Mouse (Mus musculus) retina, postnatal 7 days (tissue): ENCODE data around the gene Zdhhc17.

ENCODE experiments used
- DNase-seq: peaks from one replicate; pipeline ENCODE4 v3.0.0-alpha.2; 2012; ENCODE audit warnings: low read depth, low spot score

Zdhhc17 gene

DNA sequence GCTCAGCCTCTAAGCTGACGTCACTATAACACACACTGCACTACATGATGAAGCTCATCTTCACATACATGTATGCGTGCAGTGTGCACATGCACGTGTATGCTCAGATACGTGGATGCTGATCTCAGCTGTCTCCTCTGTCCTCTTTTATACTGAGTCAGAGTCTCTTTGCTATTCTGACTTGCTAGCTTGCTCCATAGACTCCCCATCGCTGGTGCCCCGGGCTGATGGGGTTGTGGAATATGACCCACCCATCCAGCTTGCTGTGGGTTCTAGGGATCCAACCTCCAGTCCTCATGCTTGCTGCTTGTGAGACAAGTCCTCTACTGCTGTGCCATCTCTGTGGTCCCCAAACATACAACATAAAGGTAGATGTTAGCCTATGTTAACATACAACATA lies 51.1 kb downstream of the Zdhhc17 start:
- no peak for DNase-seq

- no peak for DNase-seq
Measured at GRCm38 (mm10) chr10:110952937-110953451, 56.9 kb downstream of the Zdhhc17 start.

- DNase-seq = no peak
Measured at GRCm38 (mm10) chr10:110952271-110952670, 57.7 kb downstream of the Zdhhc17 start.

DNA sequence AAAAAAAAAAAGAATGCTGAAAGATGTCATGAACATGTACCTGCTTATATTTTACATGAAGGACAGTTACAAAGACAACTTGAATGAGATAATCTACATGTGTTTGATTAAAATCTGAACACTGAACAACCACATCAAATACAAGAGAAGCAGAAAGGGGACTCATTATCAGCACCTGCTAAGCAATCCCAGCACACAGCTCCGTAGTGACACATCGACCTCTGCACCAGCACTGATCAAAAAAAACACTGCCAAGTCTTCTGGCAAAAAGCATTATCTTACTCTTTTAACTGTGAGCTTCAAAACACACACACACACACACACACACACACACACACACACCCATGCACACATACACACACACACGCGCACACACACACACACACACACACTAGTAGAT lies 58.2 kb downstream of the Zdhhc17 start:
- no peak for DNase-seq

DNA sequence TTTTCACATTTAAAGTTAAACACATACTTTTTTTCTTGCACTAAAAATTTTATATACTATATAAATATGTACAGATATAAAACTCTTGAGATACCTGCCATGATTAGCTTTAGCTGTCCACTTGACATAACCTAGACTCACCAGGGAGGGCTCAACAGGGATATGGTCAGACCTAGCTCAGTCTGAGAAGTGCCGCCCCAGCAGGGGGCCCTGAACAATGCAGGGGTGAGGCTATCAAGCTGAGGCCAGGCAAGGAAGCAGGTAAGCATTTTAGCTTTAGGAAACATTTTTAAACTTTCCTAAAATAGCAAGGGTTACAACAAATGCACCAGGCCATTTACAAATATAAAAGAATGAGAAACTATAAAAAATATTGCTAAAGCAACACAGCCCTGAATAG lies 58.8 kb downstream of the Zdhhc17 start:
- DNase-seq = no peak

- DNase-seq = no peak
Measured at GRCm38 (mm10) chr10:110947574-110947973, 62.4 kb downstream of the Zdhhc17 start.

- no peak for DNase-seq
Measured at GRCm38 (mm10) chr10:110945966-110946365, 64.0 kb downstream of the Zdhhc17 start.

- DNase-seq = no peak
Measured at GRCm38 (mm10) chr10:110944175-110944574, 65.8 kb downstream of the Zdhhc17 start.

- DNase-seq = no peak
Measured at GRCm38 (mm10) chr10:110942806-110943205, 67.1 kb downstream of the Zdhhc17 start.

DNA sequence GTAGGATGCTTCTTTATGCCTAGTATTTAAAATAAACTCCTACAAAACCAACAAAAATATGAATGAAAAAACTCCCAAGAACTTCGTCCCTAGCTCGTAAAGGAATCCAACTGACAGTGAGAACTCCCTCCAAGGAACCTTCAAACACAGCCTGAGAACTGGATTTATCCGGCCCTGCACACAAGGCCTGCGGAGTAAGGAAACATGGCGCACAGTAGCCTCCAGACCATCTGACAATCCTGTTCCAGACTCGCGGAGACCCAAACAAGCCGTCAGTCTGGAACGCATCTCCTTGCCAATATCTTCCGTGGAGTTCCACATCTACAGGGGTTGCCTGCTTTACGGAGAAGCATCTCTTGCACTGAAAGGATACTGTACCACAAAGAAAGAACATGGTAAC lies 68.0 kb downstream of the Zdhhc17 start:
- no peak for DNase-seq

- no peak for DNase-seq
Measured at GRCm38 (mm10) chr10:110940740-110941398, 69.1 kb downstream of the Zdhhc17 start.

- DNase-seq = no peak
Measured at GRCm38 (mm10) chr10:110939717-110940116, 70.2 kb downstream of the Zdhhc17 start.

- DNase-seq = no peak
Measured at GRCm38 (mm10) chr10:110938841-110939549, 70.9 kb downstream of the Zdhhc17 start.

DNA sequence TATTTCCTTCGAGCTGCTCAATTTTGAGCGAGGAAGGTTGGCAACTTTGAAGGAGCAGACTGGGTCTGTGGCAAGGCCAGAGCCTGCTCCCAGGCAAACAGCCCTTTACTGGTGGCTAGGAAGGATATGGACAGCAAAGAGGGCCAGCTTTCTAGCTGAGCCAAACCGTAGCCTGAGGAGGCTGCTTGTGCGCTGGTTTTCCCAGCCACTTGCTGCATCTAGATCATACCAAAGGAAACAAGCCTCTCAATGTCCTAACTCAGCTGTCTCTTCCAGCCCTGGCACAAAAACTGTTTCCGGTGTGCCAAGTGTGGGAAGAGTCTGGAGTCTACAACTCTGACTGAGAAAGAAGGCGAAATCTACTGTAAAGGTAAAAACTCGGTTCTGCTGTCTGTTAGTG lies 71.6 kb downstream of the Zdhhc17 start:
- no peak for DNase-seq

- DNase-seq = no peak
Measured at GRCm38 (mm10) chr10:110935669-110936068, 74.3 kb downstream of the Zdhhc17 start.

GRCm38 (mm10) chr10:110935081-110935480 lies 74.9 kb downstream of the Zdhhc17 start:
- no peak for DNase-seq

GRCm38 (mm10) chr10:110933584-110933983 lies 76.4 kb downstream of the Zdhhc17 start:
- DNase-seq = no peak

GRCm38 (mm10) chr10:110931913-110932560 lies 77.9 kb downstream of the Zdhhc17 start:
- no peak for DNase-seq

DNA sequence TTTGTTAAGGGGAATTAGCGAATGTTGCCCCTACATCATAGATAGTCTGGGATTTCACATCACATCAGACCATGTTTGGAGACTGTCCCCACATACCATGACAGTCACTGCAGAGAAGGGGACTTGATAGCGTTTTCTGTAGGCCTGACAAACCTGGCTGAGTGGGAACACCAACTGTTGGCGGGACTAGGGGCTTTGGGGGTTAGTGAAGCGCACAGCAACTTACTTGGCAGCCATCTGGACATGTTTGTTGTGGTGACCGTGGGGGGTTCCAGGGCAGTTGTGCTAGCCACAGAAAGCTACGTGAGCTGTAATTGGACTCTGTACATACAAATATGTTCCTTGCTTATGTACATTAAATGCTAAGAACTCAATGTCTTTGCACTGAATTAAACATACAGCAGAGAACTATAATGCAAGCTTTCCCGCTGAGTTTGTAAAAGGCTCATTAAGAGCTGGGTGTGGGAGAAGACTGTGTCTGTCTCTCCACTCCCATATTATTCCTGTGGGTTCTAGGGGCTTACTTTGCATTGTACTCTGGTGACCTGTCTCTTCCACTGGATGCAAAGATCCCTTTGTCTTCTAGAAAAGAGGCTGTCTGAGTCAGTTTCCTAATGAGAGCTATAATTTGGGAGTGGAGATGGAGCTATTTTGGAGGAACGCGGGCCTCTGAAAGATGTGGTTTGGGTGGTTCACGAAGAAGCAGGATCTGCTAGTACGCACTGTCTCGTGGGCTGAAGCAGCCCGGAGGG lies 78.6 kb downstream of the Zdhhc17 start:
- DNase-seq = no peak

GRCm38 (mm10) chr10:110929756-110930155 lies 80.2 kb downstream of the Zdhhc17 start:
- DNase-seq = no peak

DNA sequence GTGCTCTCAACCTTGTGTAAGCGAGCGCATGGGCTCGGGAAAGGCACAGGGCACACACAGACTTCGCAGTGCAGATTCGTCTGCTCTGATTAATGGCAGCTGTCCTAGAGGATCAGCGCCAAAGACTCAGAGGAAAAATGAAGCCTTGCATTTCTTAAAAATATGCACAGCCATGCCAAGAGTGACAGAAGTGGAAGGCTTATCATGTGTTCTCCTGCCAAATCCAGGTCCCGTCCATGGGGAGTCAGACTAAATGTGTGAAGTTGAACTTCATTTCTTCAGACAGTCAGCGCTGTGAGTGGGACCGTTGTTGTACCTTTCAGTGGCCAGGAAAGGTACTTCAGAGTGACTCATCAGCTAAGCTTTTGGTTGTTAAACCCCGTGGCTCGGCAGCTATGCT lies 82.4 kb downstream of the Zdhhc17 start:
- no peak for DNase-seq

DNA sequence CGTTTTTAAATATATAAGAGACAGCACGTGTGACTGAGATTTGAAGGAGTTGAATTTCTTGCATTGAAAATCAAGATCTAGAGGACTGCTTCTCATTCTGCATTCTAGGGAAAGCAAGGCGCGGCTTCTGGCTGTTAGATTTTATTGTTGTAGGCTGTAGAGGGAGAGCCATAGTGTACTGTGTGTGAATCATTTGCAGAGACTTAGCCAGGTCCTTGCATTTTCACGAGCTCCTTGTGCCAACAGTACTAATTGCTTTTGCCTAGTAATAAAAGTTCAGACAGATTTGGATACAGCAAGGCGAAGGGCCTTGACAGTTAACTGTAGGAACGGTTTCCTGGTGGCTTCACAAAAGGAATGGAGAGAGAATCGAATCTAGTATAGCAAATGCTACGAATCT lies 87.3 kb downstream of the Zdhhc17 start:
- DNase-seq = no peak
